Mouse (Mus musculus): ENCODE results near the gene 4932438A13Rik.

DNA sequence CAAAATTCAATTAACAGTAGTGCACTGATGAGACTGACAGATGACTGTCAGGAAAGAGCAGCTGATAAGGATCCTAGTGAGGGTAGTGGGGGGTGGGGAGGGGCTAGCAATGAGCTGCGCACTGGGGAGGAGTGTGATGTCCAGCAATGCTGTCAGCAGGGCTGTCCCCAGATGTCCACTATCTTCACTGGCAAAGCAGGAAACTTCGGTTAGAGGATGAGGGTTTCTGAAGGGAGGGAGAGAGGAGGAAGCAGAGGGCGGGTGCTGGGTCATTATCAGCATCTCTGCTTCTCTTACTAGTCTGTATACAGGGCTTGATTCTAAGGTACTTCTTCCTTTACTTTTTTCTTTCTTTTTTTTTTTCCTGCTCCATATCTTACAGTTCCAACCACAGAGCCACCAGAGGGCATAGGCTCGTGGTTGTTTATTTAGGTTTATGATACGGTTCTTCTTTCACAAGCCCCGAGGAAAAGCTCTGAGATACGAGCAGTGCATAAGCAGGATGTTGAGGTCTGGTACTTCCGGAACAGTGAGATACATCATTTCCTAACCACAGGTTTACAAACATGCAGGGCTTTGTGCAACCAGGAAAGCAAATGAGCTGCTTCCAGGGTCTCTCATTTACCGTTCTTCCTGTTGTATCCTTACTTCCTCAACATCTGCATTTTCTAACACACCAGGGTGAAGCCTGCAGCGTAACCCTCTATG is 9.0 kb upstream of the 4932438A13Rik start:
- TF ChIP-seq POLR2A (IDR thresholded peaks at IDR 0.05; ENCODE audit: insufficient read length, low read depth): no peak
- TF ChIP-seq CEBPB (IDR thresholded peaks at IDR 0.05; ENCODE audit: insufficient read depth, poor library complexity, severe bottlenecking): no peak
- no peak for TF ChIP-seq MAX (IDR thresholded peaks at IDR 0.05; ENCODE audit: low read depth)
- no peak for TF ChIP-seq REST (IDR thresholded peaks at IDR 0.05; ENCODE audit: insufficient read depth, insufficient read length)
- TF ChIP-seq USF1 (IDR thresholded peaks at IDR 0.05; ENCODE audit: low read depth): no peak

All from myocyte (in vitro differentiated cells).